Mouse (Mus musculus): ENCODE data around the gene Trp53inp2. TPM values are rescaled to one million over a fixed set of nuclear protein-coding genes. Genes with fewer than 3 reads are reported as not detected.

Trp53inp2 gene
- polyA plus RNA-seq (2014; fragmentation: Illumina TruSeq; extraction: RNeasy Lipid Tissue Mini Kit (QIAGEN cat#74804); ENCODE audit: low read depth, low replicate concordance) = 99.8 TPM

GRCm38 (mm10) chr2:155380261-155381059 is at the start of gene Trp53inp2:
Gene Trp53inp2, plus strand, starts transcription at chr2:155381059.

GRCm38 (mm10) chr2:155356971-155357591 is 23.8 kb upstream of the Trp53inp2 start, which contains the start of gene Pigu:
Gene Pigu, minus strand, starts transcription at chr2:155357430.

Other genes starting within 250 kb of the Trp53inp2 start
- 61.0 TPM for gene Itch, start 247.6 kb upstream of the Trp53inp2 start, polyA plus RNA-seq (2014; fragmentation: Illumina TruSeq; extraction: RNeasy Lipid Tissue Mini Kit (QIAGEN cat#74804); ENCODE audit: low read depth, low replicate concordance)
- 38.5 TPM for gene Dynlrb1, start 144.5 kb upstream of the Trp53inp2 start, polyA plus RNA-seq (2014; fragmentation: Illumina TruSeq; extraction: RNeasy Lipid Tissue Mini Kit (QIAGEN cat#74804); ENCODE audit: low read depth, low replicate concordance)
- gene Map1lc3a, start 104.8 kb upstream of the Trp53inp2 start, polyA plus RNA-seq (2014; fragmentation: Illumina TruSeq; extraction: RNeasy Lipid Tissue Mini Kit (QIAGEN cat#74804); ENCODE audit: low read depth, low replicate concordance) = 5.7 TPM
- 34.1 TPM for gene Pigu, start 23.6 kb upstream of the Trp53inp2 start, polyA plus RNA-seq (2014; fragmentation: Illumina TruSeq; extraction: RNeasy Lipid Tissue Mini Kit (QIAGEN cat#74804); ENCODE audit: low read depth, low replicate concordance)
- 72.3 TPM for gene Ncoa6, start 92.8 kb downstream of the Trp53inp2 start, polyA plus RNA-seq (2014; fragmentation: Illumina TruSeq; extraction: RNeasy Lipid Tissue Mini Kit (QIAGEN cat#74804); ENCODE audit: low read depth, low replicate concordance)
- gene Acss2, start 136.9 kb downstream of the Trp53inp2 start, polyA plus RNA-seq (2014; fragmentation: Illumina TruSeq; extraction: RNeasy Lipid Tissue Mini Kit (QIAGEN cat#74804); ENCODE audit: low read depth, low replicate concordance) = 27.1 TPM
- gene Ggt7, start 137.2 kb downstream of the Trp53inp2 start, polyA plus RNA-seq (2014; fragmentation: Illumina TruSeq; extraction: RNeasy Lipid Tissue Mini Kit (QIAGEN cat#74804); ENCODE audit: low read depth, low replicate concordance) = 1.9 TPM
- 1.1 TPM for gene Gss, start 211.8 kb downstream of the Trp53inp2 start, polyA plus RNA-seq (2014; fragmentation: Illumina TruSeq; extraction: RNeasy Lipid Tissue Mini Kit (QIAGEN cat#74804); ENCODE audit: low read depth, low replicate concordance)
- gene Myh7b, start 230.2 kb downstream of the Trp53inp2 start, polyA plus RNA-seq (2014; fragmentation: Illumina TruSeq; extraction: RNeasy Lipid Tissue Mini Kit (QIAGEN cat#74804); ENCODE audit: low read depth, low replicate concordance) = not detected

Measured in testis, adult 10 weeks (tissue).